Mouse (Mus musculus): ENCODE data around the gene Tmem151a.

Tmem151a gene

GRCm38 (mm10) chr19:5067040-5067799 is 18.1 kb downstream of the Tmem151a start:
- no peak for DNase-seq

GRCm38 (mm10) chr19:5065104-5065503 is 20.2 kb downstream of the Tmem151a start:
- DNase-seq, result no peak

GRCm38 (mm10) chr19:5062446-5062845 is 22.9 kb downstream of the Tmem151a start:
- DNase-seq, result no peak

GRCm38 (mm10) chr19:5062041-5062440 is 23.3 kb downstream of the Tmem151a start:
- DNase-seq, result no peak

- DNase-seq, result no peak
These were observed 24.7 kb downstream of the Tmem151a start for GRCm38 (mm10) chr19:5060365-5061330.

- no peak for DNase-seq
These were observed 26.2 kb downstream of the Tmem151a start for GRCm38 (mm10) chr19:5058801-5059771.

- DNase-seq, result no peak
These were observed 27.2 kb downstream of the Tmem151a start for GRCm38 (mm10) chr19:5057876-5058775.

- DNase-seq, result no peak
These were observed 29.1 kb downstream of the Tmem151a start for GRCm38 (mm10) chr19:5056251-5056650.

- DNase-seq, result no peak
These were observed 31.4 kb downstream of the Tmem151a start for GRCm38 (mm10) chr19:5053909-5054308.

- DNase-seq, result no peak
These were observed 32.5 kb downstream of the Tmem151a start for GRCm38 (mm10) chr19:5052853-5053252.

- DNase-seq, result no peak
These were observed 33.0 kb downstream of the Tmem151a start for GRCm38 (mm10) chr19:5052166-5052822.

GRCm38 (mm10) chr19:5051515-5051914 is 33.8 kb downstream of the Tmem151a start:
- DNase-seq, result no peak

- DNase-seq, result no peak
These were observed 34.3 kb downstream of the Tmem151a start for GRCm38 (mm10) chr19:5051031-5051430.

GRCm38 (mm10) chr19:5050047-5050905 is 35.1 kb downstream of the Tmem151a start, which contains the start of gene Rin1:
Gene Rin1 (plus strand): TSS chr19:5050481.
- DNase-seq, result no peak

GRCm38 (mm10) chr19:5049325-5049724 is 36.0 kb downstream of the Tmem151a start:
- no peak for DNase-seq

- no peak for DNase-seq
These were observed 36.9 kb downstream of the Tmem151a start for GRCm38 (mm10) chr19:5048138-5049056.

- no peak for DNase-seq
These were observed 39.8 kb downstream of the Tmem151a start for GRCm38 (mm10) chr19:5045531-5045930.

- DNase-seq, result no peak
These were observed 43.7 kb downstream of the Tmem151a start for GRCm38 (mm10) chr19:5041588-5041987.

All from right cerebral cortex, postnatal 25 days (tissue).